Mouse (Mus musculus): ENCODE results near the gene Tob2. TPM values are rescaled to one million over a fixed set of nuclear protein-coding genes. Genes with fewer than 3 reads are reported as not detected.

Gene Tob2
- polyA plus RNA-seq, 1 experiment from 2014 or later = 19.8 TPM

GRCm38 (mm10) chr15:81829208-81829580 lies 29.4 kb downstream of the Tob2 start:
- Histone ChIP-seq H3K9me3 (replicated peaks) (no peaks in the 10 kb centered on the region), H3K27me3 (ENCODE audit: low read depth, poor library complexity, severe bottlenecking) (peaks cover 6% of the 10 kb centered on the region), H3K27ac (no peak overlapping the region), H3K36me3 (peaks cover 31% of the 10 kb centered on the region), H3K4me1 (peaks cover 10% of the 10 kb centered on the region), H3K4me3 (no peak overlapping the region)
- DNase-seq (ENCODE audit: low spot score) = no peak
- WGBS = 79% methylated on average over 2 of the region's 2 CpGs

- WGBS = 89% methylated on average over 7 of the region's 7 CpGs
- peaks cover under 1% of the 10 kb centered on the region; the same call in 1 of the 2 replicates for H3K27me3 ChIP-seq (ENCODE audit: low read depth, poor library complexity, severe bottlenecking)
- peaks cover 37% of the 10 kb centered on the region for H3K36me3 ChIP-seq
- no peak for DNase-seq (ENCODE audit: low spot score)
- H3K4me1 ChIP-seq = peaks cover 8% of the 10 kb centered on the region
- no peak overlapping the region for H3K4me3 ChIP-seq
- H3K27ac ChIP-seq = no peak overlapping the region
- H3K9me3 ChIP-seq (replicated peaks) = no peaks in the 10 kb centered on the region
Observed at GRCm38 (mm10) chr15:81828426-81829207, 30.0 kb downstream of the Tob2 start.

GRCm38 (mm10) chr15:81824832-81825231 lies 33.8 kb downstream of the Tob2 start:
- no peaks in the 10 kb centered on the region for H3K9me3 ChIP-seq (replicated peaks)
- DNase-seq (ENCODE audit: low spot score) = no peak
- peaks cover 73% of the 10 kb centered on the region for H3K36me3 ChIP-seq
- no peaks in the 10 kb centered on the region for H3K27me3 ChIP-seq (ENCODE audit: low read depth, poor library complexity, severe bottlenecking)
- 82% methylated on average over 3 of the region's 3 CpGs for WGBS
- H3K4me3 ChIP-seq = no peak overlapping the region
- no peaks in the 10 kb centered on the region for H3K4me1 ChIP-seq
- no peak overlapping the region for H3K27ac ChIP-seq

- Histone ChIP-seq H3K4me1 (no peaks in the 10 kb centered on the region), H3K27ac (no peak overlapping the region), H3K9me3 (replicated peaks) (no peaks in the 10 kb centered on the region), H3K27me3 (ENCODE audit: low read depth, poor library complexity, severe bottlenecking) (no peaks in the 10 kb centered on the region), H3K4me3 (no peak overlapping the region), H3K36me3 (peaks cover 90% of the 10 kb centered on the region)
- 89% methylated on average over 3 of the region's 3 CpGs for WGBS
- DNase-seq (ENCODE audit: low spot score) = no peak
Observed at GRCm38 (mm10) chr15:81822631-81823030, 36.0 kb downstream of the Tob2 start.

- H3K9me3 ChIP-seq (replicated peaks) = no peaks in the 10 kb centered on the region
Observed at GRCm38 (mm10) chr15:81818404-81818803, 40.2 kb downstream of the Tob2 start.

GRCm38 (mm10) chr15:81814716-81815370 lies 43.8 kb downstream of the Tob2 start:
- H3K36me3 ChIP-seq = peaks cover 50% of the 10 kb centered on the region
- no peaks in the 10 kb centered on the region for H3K27me3 ChIP-seq (ENCODE audit: low read depth, poor library complexity, severe bottlenecking)
- H3K4me1 ChIP-seq = peaks cover 33% of the 10 kb centered on the region
- H3K4me3 ChIP-seq = no peak overlapping the region
- WGBS = 92% methylated on average over 12 of the region's 12 CpGs
- no peak overlapping the region for H3K27ac ChIP-seq
- DNase-seq (ENCODE audit: low spot score) = no peak
- H3K9me3 ChIP-seq (replicated peaks) = no peaks in the 10 kb centered on the region

More at GRCm38 (mm10) chr15:81818404-81818803, 40.2 kb downstream of the Tob2 start:
- Histone ChIP-seq H3K36me3 (peaks cover 84% of the 10 kb centered on the region), H3K4me3 (no peak overlapping the region), H3K4me1 (0 out of 2 replicates have a peak, but pooled peaks cover 3% of the 10 kb centered on the region), H3K27ac (no peak overlapping the region), H3K27me3 (ENCODE audit: low read depth, poor library complexity, severe bottlenecking) (no peaks in the 10 kb centered on the region)
- no peak for DNase-seq (ENCODE audit: low spot score)
- WGBS = 89% methylated on average over 3 of the region's 3 CpGs

GRCm38 (mm10) chr15:81813986-81814705 lies 44.5 kb downstream of the Tob2 start:
- H3K9me3 ChIP-seq (replicated peaks) = no peaks in the 10 kb centered on the region

GRCm38 (mm10) chr15:81812696-81813631 lies 45.6 kb downstream of the Tob2 start:
- Histone ChIP-seq H3K4me3 (no peak overlapping the region), H3K27me3 (ENCODE audit: low read depth, poor library complexity, severe bottlenecking) (no peaks in the 10 kb centered on the region), H3K27ac (no peak overlapping the region), H3K4me1 (peaks cover 37% of the 10 kb centered on the region), H3K36me3 (peaks cover 32% of the 10 kb centered on the region), H3K9me3 (replicated peaks) (no peaks in the 10 kb centered on the region)
- no peak for DNase-seq (ENCODE audit: low spot score)
- WGBS = 75% methylated on average over 7 of the region's 7 CpGs

More at GRCm38 (mm10) chr15:81813986-81814705, 44.5 kb downstream of the Tob2 start:
- 90% methylated on average over 5 of the region's 5 CpGs for WGBS
- Histone ChIP-seq H3K4me1 (peaks cover 37% of the 10 kb centered on the region), H3K27ac (no peak overlapping the region), H3K4me3 (no peak overlapping the region), H3K36me3 (peaks cover 43% of the 10 kb centered on the region), H3K27me3 (ENCODE audit: low read depth, poor library complexity, severe bottlenecking) (no peaks in the 10 kb centered on the region)
- DNase-seq (ENCODE audit: low spot score) = no peak

GRCm38 (mm10) chr15:81812287-81812686 lies 46.3 kb downstream of the Tob2 start:
- H3K4me3 ChIP-seq = peak overlapping the region; percentile 87
- 48% methylated on average over 3 of the region's 3 CpGs for WGBS
- peaks cover 37% of the 10 kb centered on the region for H3K4me1 ChIP-seq
- no peak for DNase-seq (ENCODE audit: low spot score)
- peak overlapping the region; percentile 91 for H3K27ac ChIP-seq
- H3K9me3 ChIP-seq (replicated peaks) = no peaks in the 10 kb centered on the region
- peaks cover 26% of the 10 kb centered on the region for H3K36me3 ChIP-seq
- H3K27me3 ChIP-seq (ENCODE audit: low read depth, poor library complexity, severe bottlenecking) = 0 out of 2 replicates have a peak, but pooled peaks cover 3% of the 10 kb centered on the region

- peak overlapping the region; percentile 91 for H3K27ac ChIP-seq
- peaks cover 37% of the 10 kb centered on the region for H3K4me1 ChIP-seq
- no peaks in the 10 kb centered on the region for H3K9me3 ChIP-seq (replicated peaks)
- under 1% methylated on average over 24 of the region's 26 CpGs for WGBS
- peak overlapping the region; percentile 87 for H3K4me3 ChIP-seq
- H3K36me3 ChIP-seq = peaks cover 19% of the 10 kb centered on the region
- peak; percentile 86 for DNase-seq (ENCODE audit: low spot score)
- H3K27me3 ChIP-seq (ENCODE audit: low read depth, poor library complexity, severe bottlenecking) = 0 out of 2 replicates have a peak, but pooled peaks cover 3% of the 10 kb centered on the region
Observed at GRCm38 (mm10) chr15:81811599-81811996, 47.0 kb downstream of the Tob2 start.

GRCm38 (mm10) chr15:81810671-81811598 lies 47.7 kb downstream of the Tob2 start:
- peak overlapping the region; percentile 91 for H3K27ac ChIP-seq
- H3K9me3 ChIP-seq (replicated peaks) = no peaks in the 10 kb centered on the region
- peaks cover 40% of the 10 kb centered on the region for H3K4me1 ChIP-seq
- peak overlapping the region; percentile 87 for H3K4me3 ChIP-seq
- H3K36me3 ChIP-seq = peaks cover 12% of the 10 kb centered on the region
- H3K27me3 ChIP-seq (ENCODE audit: low read depth, poor library complexity, severe bottlenecking) = 0 out of 2 replicates have a peak, but pooled peaks cover 3% of the 10 kb centered on the region
- peak; percentile 99 for DNase-seq (ENCODE audit: low spot score)
- WGBS = under 1% methylated on average over 88 of the region's 89 CpGs
